Mouse (Mus musculus) MEL (cell line): ENCODE results near the gene Gm12569. TPM values are rescaled to one million over a fixed set of nuclear protein-coding genes. Genes with fewer than 3 reads are reported as not detected.

ENCODE experiments used
- DNase-seq: peaks from one replicate; pipeline ENCODE4 v3.0.0; 2011; ENCODE audit warnings: low read depth, low spot score
- H3K27ac ChIP-seq: 2 replicates; pipeline ENCODE4 v1.5.1; 2012; ENCODE audit warnings: low read depth, mild to moderate bottlenecking, control low read depth, low read length, moderate library complexity; ENCODE audit not compliant: control insufficient read depth
- H3K27me3 ChIP-seq, 2 experiments: fragments of 150-350 bp in 1 of 2; sonication (generic) in 1 of 2; 2 replicates each; pipeline ENCODE4 v1.6.1; 2012; ENCODE audit warnings: low read length in 2 of 2, mild to moderate bottlenecking in 2 of 2, improper control_type of control experiment in 1 of 2, moderate library complexity in 1 of 2; ENCODE audit not compliant: insufficient read depth in 2 of 2, control insufficient read depth in 1 of 2
- H3K36me3 ChIP-seq, 2 experiments: 2 replicates each; pipeline ENCODE4 v1.6.1; 2012 to 2014; ENCODE audit warnings: low read length in 2 of 2, improper control_type of control experiment in 1 of 2, inconsistent platforms in 1 of 2, mild to moderate bottlenecking in 1 of 2; ENCODE audit not compliant: insufficient read depth in 2 of 2, control insufficient read depth in 1 of 2
- H3K4me1 ChIP-seq, 2 experiments: fragments of 150-350 bp in 1 of 2; sonication (generic) in 1 of 2; 2 replicates each; pipeline ENCODE4 v1.6.1; 2012; ENCODE audit warnings: low read length in 2 of 2, improper control_type of control experiment in 1 of 2, mild to moderate bottlenecking in 1 of 2; ENCODE audit not compliant: insufficient read depth in 2 of 2, control insufficient read depth in 1 of 2
- H3K4me3 ChIP-seq, 2 experiments: fragments of 150-350 bp in 1 of 2; sonication (generic) in 1 of 2; 2 replicates each; pipeline ENCODE4 v1.5.1; 2012; ENCODE audit warnings: low read depth in 2 of 2, low read length in 2 of 2, mild to moderate bottlenecking in 2 of 2, moderate library complexity in 2 of 2, control low read depth in 1 of 2, improper control_type of control experiment in 1 of 2; ENCODE audit not compliant: control insufficient read depth in 1 of 2, insufficient read depth in 1 of 2
- H3K79me2 ChIP-seq: 2 replicates; pipeline ENCODE4 v1.6.1; 2012; ENCODE audit warnings: mild to moderate bottlenecking, low read length, moderate library complexity; ENCODE audit not compliant: control insufficient read depth, poor library complexity, insufficient read depth
- H3K9ac ChIP-seq: 2 replicates; pipeline ENCODE4 v1.6.1; 2012; ENCODE audit warnings: low read depth, mild to moderate bottlenecking, control low read depth, low read length, moderate library complexity; ENCODE audit not compliant: control insufficient read depth, poor library complexity, severe bottlenecking
- H3K9me3 ChIP-seq: fragments of 150-350 bp; sonication (generic); replicated peaks from 2 replicates; pipeline ENCODE4 v1.6.1; 2012; ENCODE audit warnings: mild to moderate bottlenecking, low read length, improper control_type of control experiment, moderate library complexity; ENCODE audit not compliant: insufficient read depth
- BHLHE40 ChIP-seq: IDR thresholded peaks from 2 replicates; pipeline ENCODE4 v1.6.1; 2012; ENCODE audit warnings: low read depth, mild to moderate bottlenecking, inconsistent platforms, low read length, improper control_type of control experiment, borderline replicate concordance
- CHD2 ChIP-seq: IDR thresholded peaks from 2 replicates; pipeline ENCODE4 v1.6.1; 2011; ENCODE audit warnings: low read length, improper control_type of control experiment
- CTCF ChIP-seq, 3 experiments: IDR thresholded peaks in 2 of 3; conservative IDR thresholded peaks in 1 of 3; 2 replicates each; pipeline ENCODE4 v1.5.1; 2011 to 2012; ENCODE audit warnings: low read length in 3 of 3, low read depth in 2 of 3, mild to moderate bottlenecking in 2 of 3, improper control_type of control experiment in 1 of 3, inconsistent platforms in 1 of 3, mixed read lengths in 1 of 3, moderate library complexity in 1 of 3; ENCODE audit not compliant: control insufficient read depth in 1 of 3, insufficient read depth in 1 of 3, poor library complexity in 1 of 3, severe bottlenecking in 1 of 3
- E2F4 ChIP-seq: IDR thresholded peaks from 2 replicates; pipeline ENCODE4 v1.6.1; 2011; ENCODE audit warnings: low read depth, low read length, improper control_type of control experiment, borderline replicate concordance
- ELF1 ChIP-seq: IDR thresholded peaks from 2 replicates; pipeline ENCODE4 v1.6.1; 2014; ENCODE audit warnings: low read depth, mild to moderate bottlenecking, inconsistent platforms, low read length, improper control_type of control experiment, moderate library complexity
- ETS1 ChIP-seq: IDR thresholded peaks from 2 replicates; pipeline ENCODE4 v1.6.1; 2012; ENCODE audit warnings: low read depth, mild to moderate bottlenecking, inconsistent platforms, low read length, improper control_type of control experiment, moderate library complexity
- HCFC1 ChIP-seq: IDR thresholded peaks from 2 replicates; pipeline ENCODE4 v1.6.1; 2012; ENCODE audit warnings: low read depth, mild to moderate bottlenecking, inconsistent platforms, low read length, improper control_type of control experiment, moderate library complexity
- JUND ChIP-seq: IDR thresholded peaks from 2 replicates; pipeline ENCODE4 v1.6.1; 2011; ENCODE audit warnings: low read depth, mild to moderate bottlenecking, improper control_type of control experiment, low read length
- KAT2A ChIP-seq: conservative IDR thresholded peaks from 2 replicates; pipeline ENCODE4 v1.6.1; 2012; ENCODE audit warnings: low read depth, low read length, improper control_type of control experiment, inconsistent platforms
- MAFK ChIP-seq: IDR thresholded peaks from 2 replicates; pipeline ENCODE4 v1.6.1; 2011; ENCODE audit warnings: low read depth, mild to moderate bottlenecking, low read length, improper control_type of control experiment, borderline replicate concordance
- MEF2A ChIP-seq: IDR thresholded peaks from 2 replicates; pipeline ENCODE4 v1.6.1; 2014; ENCODE audit warnings: low read depth, mild to moderate bottlenecking, inconsistent platforms, low read length, improper control_type of control experiment; ENCODE audit not compliant: poor library complexity, insufficient replicate concordance, severe bottlenecking; ENCODE audit errors: extremely low read depth
- MYB ChIP-seq: IDR thresholded peaks from 2 replicates; pipeline ENCODE4 v1.6.1; 2011; ENCODE audit warnings: mild to moderate bottlenecking, low read depth, low read length, improper control_type of control experiment
- MYC ChIP-seq: IDR thresholded peaks from 2 replicates; pipeline ENCODE4 v1.6.1; 2011; ENCODE audit warnings: low read depth, mild to moderate bottlenecking, low read length, improper control_type of control experiment, moderate library complexity
- NELFE ChIP-seq: IDR thresholded peaks from 2 replicates; pipeline ENCODE4 v1.6.1; 2011; ENCODE audit warnings: low read depth, low read length, improper control_type of control experiment
- NRF1 ChIP-seq: IDR thresholded peaks from 2 replicates; pipeline ENCODE4 v1.6.1; 2014; ENCODE audit warnings: low read depth, mild to moderate bottlenecking, inconsistent platforms, low read length, improper control_type of control experiment, moderate library complexity; ENCODE audit not compliant: poor library complexity, insufficient read depth, severe bottlenecking
- POLR2AphosphoS2 ChIP-seq: IDR thresholded peaks from 2 replicates; pipeline ENCODE4 v1.6.1; 2011; ENCODE audit warnings: low read length, improper control_type of control experiment
- POLR2AphosphoS5 ChIP-seq: IDR thresholded peaks from 2 replicates; pipeline ENCODE4 v1.6.1; 2012; ENCODE audit warnings: low read depth, borderline replicate concordance, mild to moderate bottlenecking, inconsistent platforms, low read length, moderate library complexity, mixed read lengths
- RAD21 ChIP-seq: IDR thresholded peaks from 2 replicates; pipeline ENCODE4 v1.6.1; 2011; ENCODE audit warnings: mild to moderate bottlenecking, low read depth, low read length, improper control_type of control experiment
- SIN3A ChIP-seq: IDR thresholded peaks from 2 replicates; pipeline ENCODE4 v1.6.1; 2012; ENCODE audit warnings: low read length, improper control_type of control experiment, inconsistent platforms
- SMC3 ChIP-seq: IDR thresholded peaks from 2 replicates; pipeline ENCODE4 v1.6.1; 2011; ENCODE audit warnings: low read depth, low read length, improper control_type of control experiment
- UBTF ChIP-seq: IDR thresholded peaks from 2 replicates; pipeline ENCODE4 v1.6.1; 2012; ENCODE audit warnings: low read depth, mild to moderate bottlenecking, inconsistent platforms, low read length, improper control_type of control experiment, moderate library complexity, borderline replicate concordance; ENCODE audit not compliant: insufficient read depth
- USF2 ChIP-seq, 2 experiments: IDR thresholded peaks; 2 replicates each; pipeline ENCODE4 v1.6.1; 2011 to 2012; ENCODE audit warnings: improper control_type of control experiment in 2 of 2, low read length in 2 of 2, borderline replicate concordance in 1 of 2, inconsistent platforms in 1 of 2, low read depth in 1 of 2, mild to moderate bottlenecking in 1 of 2; ENCODE audit not compliant: insufficient read depth in 1 of 2
- ZMIZ1 ChIP-seq: IDR thresholded peaks from 2 replicates; pipeline ENCODE4 v1.6.1; 2012; ENCODE audit warnings: low read depth, mild to moderate bottlenecking, inconsistent platforms, low read length, improper control_type of control experiment, moderate library complexity
- ZNF384 ChIP-seq: IDR thresholded peaks from 2 replicates; pipeline ENCODE4 v1.6.1; 2012; ENCODE audit warnings: low read depth, mild to moderate bottlenecking, inconsistent platforms, low read length, improper control_type of control experiment
- polyA plus RNA-seq, 2 experiments: library from polyadenylated mRNA; stranded (reverse) in 1 of 2; unstranded in 1 of 2; fragments of >175 nt in 1 of 2; fragments of >200 nt in 1 of 2; gene quantifications; 2 replicates each; pipeline versions ENCODE4 v1.2.1 to v1.2.4; 2012; ENCODE audit warnings: low replicate concordance in 2 of 2, low read depth in 1 of 2; ENCODE audit not compliant: insufficient read length in 2 of 2, insufficient read depth in 1 of 2, missing spikeins in 1 of 2
- total RNA-seq: library from RNA; depleted of rRNA; stranded (reverse); fragments of 300-350 nt; gene quantifications from 2 replicates; pipeline ENCODE4 v1.2.3, GENCODE M21; 2012

Gm12569 gene
- total and polyA plus RNA-seq, 3 experiments: not detected

DNA sequence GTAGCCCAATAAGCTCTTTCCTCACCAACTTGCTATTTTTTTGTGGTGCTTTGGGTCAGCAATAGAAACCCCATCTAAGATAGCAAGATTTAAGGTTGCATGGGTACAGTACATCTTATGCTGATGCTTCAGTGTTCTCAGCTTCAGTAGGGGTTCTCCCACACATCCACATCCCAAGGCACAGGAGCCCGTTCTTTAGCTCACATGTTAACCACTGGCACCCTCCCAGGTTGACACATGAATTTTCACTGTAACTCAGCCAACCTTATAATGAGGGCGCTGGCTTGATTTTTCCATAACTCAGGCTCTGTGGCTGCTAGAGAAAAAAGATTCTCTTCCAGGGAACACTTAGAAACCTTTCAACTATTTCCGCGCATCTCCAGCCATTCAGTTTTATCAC is 6.8 kb downstream of the Gm12569 start:
- H3K36me3 ChIP-seq: no peaks in the 10 kb centered on the region
- peaks cover 0 to 3% of the 10 kb centered on the region in 2 experiments; a peak in 1 of 4 replicates for H3K27me3 ChIP-seq
- TF ChIP-seq ZNF384 (no peak), NELFE (no peak), MYC (no peak), ELF1 (no peak), HCFC1 (no peak), KAT2A (no peak), ZMIZ1 (no peak), NRF1 (no peak)
- TF ChIP-seq, all 39 proteins: peak for 0
- no peak overlapping the region for H3K4me3 ChIP-seq
- H3K4me1 ChIP-seq: no peaks in the 10 kb centered on the region
- no peaks in the 10 kb centered on the region for H3K9me3 ChIP-seq
- DNase-seq: no peak
- no peak overlapping the region for H3K9ac ChIP-seq
- H3K79me2 ChIP-seq: no peaks in the 10 kb centered on the region
- H3K27ac ChIP-seq: no peak overlapping the region

DNA sequence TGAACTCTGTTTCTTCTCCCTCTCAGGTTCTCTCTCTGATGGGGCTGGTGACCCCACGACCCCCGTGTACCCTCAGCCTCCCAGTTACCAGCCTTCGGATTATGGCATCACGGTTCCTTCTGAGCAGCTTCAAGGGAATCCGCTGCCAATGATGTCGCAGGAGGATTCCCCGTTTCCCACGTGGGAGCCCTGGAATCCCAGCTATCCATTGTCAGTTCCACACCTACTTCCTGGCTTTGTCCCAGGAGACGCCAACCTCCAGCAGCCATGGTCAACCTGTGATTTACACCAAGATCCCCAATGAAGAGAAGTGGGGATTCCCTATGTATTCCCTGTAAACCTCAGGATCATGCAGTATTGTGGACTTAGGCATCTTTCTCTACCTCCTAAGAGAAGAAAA is 14.4 kb downstream of the Gm12569 start:
- no peaks in the 10 kb centered on the region for H3K9me3 ChIP-seq
- no peak overlapping the region for H3K27ac ChIP-seq
- H3K36me3 ChIP-seq: no peaks in the 10 kb centered on the region
- TF ChIP-seq MYB: no peak
- TF ChIP-seq MAFK: no peak
- TF ChIP-seq NELFE: no peak
- TF ChIP-seq CTCF (IDR thresholded peaks at IDR 0.05 in 2 of 3, conservative IDR thresholded peaks at IDR 0.05 in 1 of 3; ENCODE audit: control insufficient read depth in 1 of 3, insufficient read depth in 1 of 3, low read depth in 2 of 3, low read length in 3 of 3, poor library complexity in 1 of 3, severe bottlenecking in 1 of 3): no peak
- TF ChIP-seq POLR2AphosphoS5: no peak
- no peak for TF ChIP-seq MYC
- TF ChIP-seq UBTF: no peak
- no peak overlapping the region for H3K9ac ChIP-seq
- H3K4me1 ChIP-seq: no peaks in the 10 kb centered on the region
- no peak overlapping the region for H3K4me3 ChIP-seq
- peaks cover 0 to 5% of the 10 kb centered on the region in 2 experiments; a peak in 2 of 4 replicates for H3K27me3 ChIP-seq
- H3K79me2 ChIP-seq: no peaks in the 10 kb centered on the region
- no peak for DNase-seq

DNA sequence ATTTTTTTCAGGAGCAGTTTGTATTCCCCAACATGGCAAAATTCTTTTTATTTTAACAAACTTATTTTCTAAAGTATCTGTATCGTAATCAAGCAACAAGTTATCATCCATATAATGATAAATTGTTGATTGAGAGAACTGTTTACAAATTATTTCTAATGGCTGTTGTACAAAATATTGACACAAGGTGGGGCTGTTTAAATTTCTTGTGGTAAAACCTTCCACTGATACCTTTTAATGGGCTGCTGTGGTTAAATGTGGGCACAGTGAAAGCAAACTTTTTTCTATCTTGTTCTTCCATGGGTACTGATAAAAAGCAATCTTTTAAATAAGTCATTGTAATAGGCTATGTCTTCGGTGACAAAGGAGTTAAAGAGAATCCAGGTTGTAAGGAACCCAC is 22.6 kb downstream of the Gm12569 start:
- Histone ChIP-seq H3K9me3 (no peaks in the 10 kb centered on the region), H3K79me2 (no peaks in the 10 kb centered on the region), H3K9ac (no peak overlapping the region), H3K4me1 (no peaks in the 10 kb centered on the region), H3K36me3 (no peaks in the 10 kb centered on the region), H3K4me3 (no peak overlapping the region), H3K27ac (no peak overlapping the region), H3K27me3 (peaks cover 0 to 4% of the 10 kb centered on the region in 2 experiments; a peak in 2 of 4 replicates)
- peak; percentile 14 for DNase-seq
- TF ChIP-seq POLR2AphosphoS2: no peak
- TF ChIP-seq BHLHE40: no peak
- TF ChIP-seq SIN3A: no peak
- no peak for TF ChIP-seq MEF2A
- peak; percentile 42 for TF ChIP-seq RAD21
- TF ChIP-seq JUND: no peak
- TF ChIP-seq ETS1: no peak
- no peak for TF ChIP-seq CHD2
- TF ChIP-seq CTCF (IDR thresholded peaks at IDR 0.05 in 2 of 3, conservative IDR thresholded peaks at IDR 0.05 in 1 of 3; ENCODE audit: control insufficient read depth in 1 of 3, insufficient read depth in 1 of 3, low read depth in 2 of 3, low read length in 3 of 3, poor library complexity in 1 of 3, severe bottlenecking in 1 of 3): peak in 1 of 3 experiments; percentile 48; a peak in 2 of 6 replicates
- TF ChIP-seq SMC3: peak; percentile 65
- no peak for TF ChIP-seq USF2 (IDR thresholded peaks at IDR 0.05; ENCODE audit: borderline replicate concordance in 1 of 2, insufficient read depth in 1 of 2, low read depth in 1 of 2, low read length in 2 of 2)
- TF ChIP-seq NRF1: no peak
- no peak for TF ChIP-seq MYC
- TF ChIP-seq POLR2AphosphoS5: no peak
- TF ChIP-seq KAT2A: no peak
- TF ChIP-seq NELFE: no peak
- TF ChIP-seq E2F4: no peak
